Mouse (Mus musculus): ENCODE measurements around the gene Tulp1. TPM values are rescaled to one million over a fixed set of nuclear protein-coding genes. Genes with fewer than 3 reads are reported as not detected.
"Not testable (repeated sequence)": the region's sequence is repeated elsewhere in the genome, so short reads cannot be mapped to it uniquely, and the experiment has no call there.

Tulp1 gene
- polyA plus RNA-seq, 1 experiment from 2014 or later = 5.1 TPM

DNA sequence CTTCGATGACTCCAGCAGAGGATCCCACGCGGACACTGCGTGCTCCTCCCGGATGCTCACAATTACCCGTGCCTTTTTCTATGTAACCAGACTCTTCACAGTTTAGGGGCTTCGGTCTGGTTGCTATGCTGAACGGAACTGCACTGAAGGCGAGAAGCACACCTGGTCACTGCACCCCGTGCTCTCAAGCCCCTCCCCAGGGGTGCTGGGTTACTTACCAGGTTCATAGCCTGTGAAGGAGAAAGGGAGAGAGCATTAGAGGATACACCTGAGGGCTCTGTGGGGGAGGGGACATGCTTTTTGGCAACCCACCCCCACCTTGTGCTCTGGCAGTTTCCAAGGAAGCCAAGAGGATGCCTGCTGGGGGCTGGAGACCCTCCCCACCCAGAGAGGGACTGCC lies 29.8 kb downstream of the Tulp1 start:
- Histone ChIP-seq H3K9ac (ENCODE audit: low read depth, low read length) (no peak overlapping the region), H3K36me3 (ENCODE audit: control insufficient read depth, insufficient read depth, low read length) (peaks cover 76% of the 10 kb centered on the region), H3K4me2 (replicated peaks; ENCODE audit: low read depth, low read length) (no peak overlapping the region), H3K4me3 (ENCODE audit: low read length) (no peak overlapping the region), H3K9me3 (ENCODE audit: control insufficient read depth, low read length) (no peaks in the 10 kb centered on the region), H3K4me1 (ENCODE audit: control insufficient read depth, insufficient read depth, low read length) (peaks cover 33% of the 10 kb centered on the region), H3K27ac (ENCODE audit: low read depth, low read length) (no peak overlapping the region), H3K27me3 (ENCODE audit: control insufficient read depth, insufficient read depth, low read length) (no peaks in the 10 kb centered on the region)
- WGBS = 60% methylated on average over 10 of the region's 10 CpGs
- ATAC-seq (ENCODE audit: low FRiP score, low TSS enrichment) = no peak

DNA sequence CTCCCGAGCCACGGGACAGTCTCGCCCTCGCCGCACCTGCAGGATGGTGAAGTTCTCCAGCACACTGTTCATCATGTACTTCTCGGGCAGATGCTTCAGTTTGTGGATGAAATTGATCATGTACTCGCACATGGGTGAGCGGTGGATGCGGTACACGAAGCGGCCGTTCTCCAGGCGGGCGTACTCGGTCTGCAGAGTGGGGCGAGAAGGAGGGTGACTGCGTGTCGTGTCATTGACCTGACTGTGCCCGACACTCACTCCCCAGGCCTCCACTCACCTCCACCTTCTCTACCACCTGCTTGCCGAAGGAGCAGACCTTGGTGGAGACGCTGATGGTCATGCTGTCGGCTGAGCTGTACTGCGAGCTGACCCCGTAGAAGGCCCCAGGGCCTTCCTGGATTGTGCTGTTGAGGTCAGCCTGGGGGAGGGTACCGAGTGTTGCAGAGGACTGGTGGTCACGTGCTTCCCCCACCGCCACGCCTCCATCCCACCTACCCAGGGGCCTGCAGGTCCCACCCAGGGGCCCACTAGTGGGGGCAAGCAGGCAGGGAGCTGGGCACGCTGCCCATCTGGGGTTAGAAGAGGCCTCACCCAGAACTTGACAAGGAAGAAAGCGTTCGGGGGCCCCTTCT lies 32.0 kb downstream of the Tulp1 start:
- Histone ChIP-seq H3K4me1 (ENCODE audit: control insufficient read depth, insufficient read depth, low read length) (peaks cover 41% of the 10 kb centered on the region), H3K4me3 (ENCODE audit: low read length) (no peak overlapping the region), H3K27me3 (ENCODE audit: control insufficient read depth, insufficient read depth, low read length) (no peaks in the 10 kb centered on the region), H3K36me3 (ENCODE audit: control insufficient read depth, insufficient read depth, low read length) (peaks cover 67% of the 10 kb centered on the region), H3K4me2 (replicated peaks; ENCODE audit: low read depth, low read length) (no peak overlapping the region), H3K27ac (ENCODE audit: low read depth, low read length) (peak overlapping the region; percentile 39; the same call in 1 of the 2 replicates), H3K9ac (ENCODE audit: low read depth, low read length) (peak overlapping the region; percentile 29; the same call in 1 of the 2 replicates), H3K9me3 (ENCODE audit: control insufficient read depth, low read length) (no peaks in the 10 kb centered on the region)
- peak; percentile 8 for ATAC-seq (ENCODE audit: low FRiP score, low TSS enrichment)
- WGBS = 44% methylated on average over 31 of the region's 31 CpGs

DNA sequence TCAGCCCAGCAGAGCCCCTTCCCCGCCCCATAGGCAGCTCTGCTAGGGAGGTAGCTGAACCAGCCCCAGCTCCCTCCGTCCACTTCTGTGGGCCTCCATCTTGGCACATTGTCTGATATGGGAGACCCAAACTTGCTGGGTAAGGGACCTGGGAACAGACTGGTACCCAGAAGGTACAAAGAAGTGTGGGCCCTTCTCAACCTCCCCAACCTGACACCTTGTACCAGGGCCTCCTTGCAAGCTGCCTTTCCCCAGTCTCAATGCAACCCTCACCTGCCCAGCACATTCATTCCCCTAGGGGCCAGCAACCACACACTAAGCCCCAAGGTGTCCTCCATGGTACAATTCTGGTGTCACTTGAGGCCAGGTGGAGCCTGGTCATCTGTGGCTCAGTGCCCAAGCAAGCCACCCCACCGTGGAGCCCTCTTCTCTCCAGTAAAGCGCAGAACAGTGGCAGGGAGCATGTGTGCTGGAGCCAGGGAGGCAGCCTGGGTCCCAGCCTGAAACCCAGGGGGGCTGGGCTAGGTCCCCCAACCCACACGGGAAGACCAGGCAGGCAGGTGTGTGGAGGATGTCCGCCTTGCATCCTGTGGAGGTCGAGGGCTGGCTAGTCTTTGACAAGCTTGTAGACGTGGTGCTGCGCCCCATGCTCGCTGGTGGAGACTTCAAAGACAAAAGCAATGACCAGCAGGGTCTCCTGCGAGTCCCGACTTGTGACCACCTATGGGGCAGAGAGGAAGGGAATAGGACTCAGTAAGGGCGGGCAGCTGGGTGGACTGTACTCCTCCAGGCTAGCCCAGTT lies 32.7 kb downstream of the Tulp1 start:
- Histone ChIP-seq H3K9me3 (ENCODE audit: control insufficient read depth, low read length) (no peaks in the 10 kb centered on the region), H3K9ac (ENCODE audit: low read depth, low read length) (no peak overlapping the region), H3K27me3 (ENCODE audit: control insufficient read depth, insufficient read depth, low read length) (no peaks in the 10 kb centered on the region), H3K4me1 (ENCODE audit: control insufficient read depth, insufficient read depth, low read length) (peaks cover 48% of the 10 kb centered on the region), H3K4me3 (ENCODE audit: low read length) (no peak overlapping the region), H3K36me3 (ENCODE audit: control insufficient read depth, insufficient read depth, low read length) (peaks cover 66% of the 10 kb centered on the region), H3K27ac (ENCODE audit: low read depth, low read length) (peak overlapping the region; percentile 38; the same call in 1 of the 2 replicates), H3K4me2 (replicated peaks; ENCODE audit: low read depth, low read length) (no peak overlapping the region)
- 35% methylated on average over 13 of the region's 13 CpGs for WGBS
- ATAC-seq (ENCODE audit: low FRiP score, low TSS enrichment) = no peak

DNA sequence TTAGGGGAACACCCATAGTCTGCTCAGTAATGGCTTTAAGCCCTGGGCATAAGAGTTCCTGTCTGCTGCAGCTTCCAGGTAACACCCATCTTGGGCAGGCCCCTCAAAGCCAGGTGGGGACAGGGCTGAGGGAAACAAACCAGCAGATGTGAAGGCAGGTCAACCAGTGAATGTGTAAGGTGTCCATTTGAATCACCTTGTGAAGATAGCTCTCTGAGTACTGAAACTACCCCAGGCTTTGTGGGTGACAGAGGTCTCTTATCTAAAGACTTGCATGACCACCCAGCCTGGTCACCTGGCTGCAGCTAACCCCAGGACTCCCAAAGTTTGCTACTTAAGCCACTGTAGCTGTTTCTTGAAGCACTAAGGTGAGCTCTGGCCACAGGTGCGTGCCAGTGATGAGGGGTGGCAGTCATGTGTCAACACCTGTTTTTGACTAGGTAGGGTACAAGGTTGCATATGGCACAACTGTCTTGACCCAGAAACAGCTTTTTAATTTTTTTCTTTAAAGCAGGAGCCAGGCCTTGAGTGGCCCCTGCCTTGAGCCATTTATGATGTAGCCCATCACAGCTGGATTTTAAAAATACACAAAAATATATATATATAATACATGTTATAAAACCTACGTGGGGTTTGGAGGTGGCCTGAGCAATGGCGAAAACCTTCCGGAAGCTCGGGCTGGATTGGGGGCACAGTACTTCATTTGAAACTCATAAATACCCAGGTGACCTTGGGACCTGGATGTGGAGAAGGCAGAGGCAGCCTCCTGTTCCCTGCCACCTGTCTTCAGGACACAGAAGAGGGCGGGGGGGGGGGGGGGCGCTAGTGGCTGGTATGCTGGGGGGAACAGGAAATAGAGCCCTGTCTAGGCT lies 33.5 kb downstream of the Tulp1 start:
- Histone ChIP-seq H3K4me3 (ENCODE audit: low read length) (no peak overlapping the region), H3K27me3 (ENCODE audit: control insufficient read depth, insufficient read depth, low read length) (no peaks in the 10 kb centered on the region), H3K9me3 (ENCODE audit: control insufficient read depth, low read length) (no peaks in the 10 kb centered on the region), H3K4me2 (replicated peaks; ENCODE audit: low read depth, low read length) (no peak overlapping the region), H3K4me1 (ENCODE audit: control insufficient read depth, insufficient read depth, low read length) (peaks cover 51% of the 10 kb centered on the region), H3K27ac (ENCODE audit: low read depth, low read length) (no peak overlapping the region), H3K9ac (ENCODE audit: low read depth, low read length) (no peak overlapping the region), H3K36me3 (ENCODE audit: control insufficient read depth, insufficient read depth, low read length) (peaks cover 61% of the 10 kb centered on the region)
- WGBS = 37% methylated on average over 5 of the region's 7 CpGs
- no peak for ATAC-seq (ENCODE audit: low FRiP score, low TSS enrichment)

DNA sequence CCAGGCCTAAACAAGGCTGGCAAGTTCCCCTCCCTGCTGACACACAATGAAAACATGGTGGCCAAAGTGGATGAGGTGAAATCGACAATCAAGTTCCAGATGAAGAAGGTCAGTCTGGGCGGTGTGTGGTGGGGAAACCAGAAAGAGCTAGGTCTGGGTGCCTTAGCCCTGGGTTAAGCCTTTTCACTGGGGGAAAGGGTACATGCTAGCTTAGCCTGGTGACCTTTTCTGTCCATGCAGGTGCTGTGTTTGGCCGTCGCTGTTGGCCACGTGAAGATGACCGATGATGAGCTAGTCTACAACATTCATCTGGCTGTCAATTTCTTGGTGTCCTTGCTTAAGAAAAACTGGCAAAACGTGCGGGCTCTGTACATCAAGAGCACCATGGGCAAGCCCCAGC lies 34.4 kb downstream of the Tulp1 start:
- Histone ChIP-seq H3K36me3 (ENCODE audit: control insufficient read depth, insufficient read depth, low read length) (peaks cover 52% of the 10 kb centered on the region), H3K4me2 (replicated peaks; ENCODE audit: low read depth, low read length) (peak overlapping the region; percentile 95), H3K4me3 (ENCODE audit: low read length) (peak overlapping the region; percentile 96; the same call in 1 of the 2 replicates), H3K4me1 (ENCODE audit: control insufficient read depth, insufficient read depth, low read length) (peaks cover 51% of the 10 kb centered on the region)
- WGBS = 62% methylated on average over 7 of the region's 8 CpGs
- H3K9me3 ChIP-seq (ENCODE audit: control insufficient read depth, low read length); H3K27ac ChIP-seq (ENCODE audit: low read depth, low read length); H3K27me3 ChIP-seq (ENCODE audit: control insufficient read depth, insufficient read depth, low read length); ATAC-seq (ENCODE audit: low FRiP score, low TSS enrichment); H3K9ac ChIP-seq (ENCODE audit: low read depth, low read length): not testable (repeated sequence)

DNA sequence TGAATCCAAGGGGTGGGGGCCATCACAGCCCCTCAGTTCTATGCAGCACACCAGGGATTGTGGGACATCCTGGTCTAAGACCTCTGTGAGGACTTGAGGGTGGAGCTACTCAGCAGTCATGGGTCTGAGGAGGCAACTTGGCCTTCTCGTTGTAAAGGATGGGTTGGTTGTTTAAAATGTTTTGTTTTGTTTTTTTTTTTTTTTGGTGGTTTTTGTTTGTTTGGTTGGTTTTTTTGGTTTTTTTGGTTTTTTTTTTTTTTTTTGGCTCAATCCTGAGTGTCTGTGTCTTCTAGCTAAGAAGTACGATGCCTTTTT lies 34.8 kb downstream of the Tulp1 start:
- H3K4me2 ChIP-seq (replicated peaks; ENCODE audit: low read depth, low read length) = peak overlapping the region; percentile 95
- H3K9ac ChIP-seq (ENCODE audit: low read depth, low read length) = peak overlapping the region; percentile 92
- peak overlapping the region; percentile 97 for H3K27ac ChIP-seq (ENCODE audit: low read depth, low read length)
- 38% methylated on average over 2 of the region's 2 CpGs for WGBS
- no peaks in the 10 kb centered on the region for H3K27me3 ChIP-seq (ENCODE audit: control insufficient read depth, insufficient read depth, low read length)
- no peaks in the 10 kb centered on the region for H3K9me3 ChIP-seq (ENCODE audit: control insufficient read depth, low read length)
- peaks cover 50% of the 10 kb centered on the region for H3K36me3 ChIP-seq (ENCODE audit: control insufficient read depth, insufficient read depth, low read length)
- ATAC-seq (ENCODE audit: low FRiP score, low TSS enrichment) = no peak
- peaks cover 48% of the 10 kb centered on the region for H3K4me1 ChIP-seq (ENCODE audit: control insufficient read depth, insufficient read depth, low read length)
- H3K4me3 ChIP-seq (ENCODE audit: low read length) = peak overlapping the region; percentile 96

DNA sequence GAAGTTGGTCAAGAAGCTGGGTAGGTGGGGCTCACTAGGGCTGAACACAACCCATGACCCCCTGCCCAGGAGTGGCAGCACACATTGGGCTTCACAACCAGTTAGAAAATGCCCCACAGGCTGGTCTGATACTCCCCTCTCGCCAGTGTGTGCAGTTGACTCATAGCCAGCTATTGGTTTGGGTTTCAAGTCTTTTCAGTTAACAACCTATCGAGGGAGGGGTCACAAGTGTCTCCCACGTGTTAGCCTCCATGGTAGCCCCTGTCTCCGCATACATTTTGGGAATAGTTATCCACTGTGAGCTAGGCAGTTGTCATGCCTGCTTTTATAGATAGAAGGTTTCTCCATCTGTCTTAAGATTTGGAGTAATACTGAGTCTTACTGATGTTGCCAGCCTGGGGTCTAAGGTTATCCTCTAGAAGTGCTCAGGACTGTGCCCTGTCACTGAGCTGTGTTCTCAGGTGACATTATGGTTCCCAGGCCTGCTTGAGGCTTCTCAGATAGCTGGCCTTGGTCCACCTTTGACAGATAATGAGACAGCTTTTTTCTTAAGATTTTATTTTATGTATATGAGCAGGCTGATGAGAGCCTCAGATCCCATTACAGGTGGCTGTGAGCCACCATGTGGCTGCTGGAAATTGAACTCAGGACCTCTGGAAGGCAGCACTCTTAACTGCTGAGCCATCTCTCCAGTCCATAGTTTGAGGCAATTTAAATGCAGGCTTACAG lies 35.4 kb downstream of the Tulp1 start:
- Histone ChIP-seq H3K4me3 (ENCODE audit: low read length) (peak overlapping the region; percentile 96), H3K4me2 (replicated peaks; ENCODE audit: low read depth, low read length) (peak overlapping the region; percentile 95), H3K9me3 (ENCODE audit: control insufficient read depth, low read length) (no peaks in the 10 kb centered on the region), H3K4me1 (ENCODE audit: control insufficient read depth, insufficient read depth, low read length) (peaks cover 45% of the 10 kb centered on the region), H3K36me3 (ENCODE audit: control insufficient read depth, insufficient read depth, low read length) (peaks cover 45% of the 10 kb centered on the region), H3K27ac (ENCODE audit: low read depth, low read length) (peak overlapping the region; percentile 97), H3K9ac (ENCODE audit: low read depth, low read length) (peak overlapping the region; percentile 92), H3K27me3 (ENCODE audit: control insufficient read depth, insufficient read depth, low read length) (no peaks in the 10 kb centered on the region)
- ATAC-seq (ENCODE audit: low FRiP score, low TSS enrichment) = no peak
- 3% methylated on average over 4 of the region's 4 CpGs for WGBS

DNA sequence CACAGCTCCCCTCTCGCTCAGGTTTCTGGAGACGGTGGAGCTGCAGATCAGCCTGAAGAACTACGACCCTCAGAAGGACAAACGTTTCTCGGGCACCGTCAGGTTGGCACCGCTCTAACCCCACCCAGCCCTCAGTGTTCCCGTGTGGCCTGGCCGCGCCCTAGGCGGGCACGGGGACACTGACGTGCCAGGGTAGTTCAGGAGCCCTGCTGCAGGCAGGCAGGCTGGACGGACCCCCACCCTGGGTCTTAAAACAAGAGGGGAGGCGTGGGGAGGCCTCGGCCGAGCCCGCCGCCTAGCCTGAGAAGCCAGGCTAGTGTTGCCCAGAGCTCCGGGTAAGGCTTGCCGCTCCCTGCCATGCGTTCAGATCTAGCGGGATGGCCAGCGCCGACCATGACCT lies 36.1 kb downstream of the Tulp1 start:
- H3K9me3 ChIP-seq (ENCODE audit: control insufficient read depth, low read length) = no peaks in the 10 kb centered on the region
- H3K4me1 ChIP-seq (ENCODE audit: control insufficient read depth, insufficient read depth, low read length) = peaks cover 39% of the 10 kb centered on the region
- ATAC-seq (ENCODE audit: low FRiP score, low TSS enrichment) = no peak
- H3K9ac ChIP-seq (ENCODE audit: low read depth, low read length) = peak overlapping the region; percentile 92
- peak overlapping the region; percentile 97 for H3K27ac ChIP-seq (ENCODE audit: low read depth, low read length)
- no peaks in the 10 kb centered on the region for H3K27me3 ChIP-seq (ENCODE audit: control insufficient read depth, insufficient read depth, low read length)
- WGBS = 0% methylated on average over 25 of the region's 25 CpGs
- peaks cover 39% of the 10 kb centered on the region for H3K36me3 ChIP-seq (ENCODE audit: control insufficient read depth, insufficient read depth, low read length)
- peak overlapping the region; percentile 95 for H3K4me2 ChIP-seq (replicated peaks; ENCODE audit: low read depth, low read length)
- H3K4me3 ChIP-seq (ENCODE audit: low read length) = peak overlapping the region; percentile 96

Measured in kidney, embryonic 14.5 days (tissue).